Mouse (Mus musculus) forebrain, embryonic 15.5 days (tissue): ENCODE data around the gene Gstm6. TPM values are rescaled to one million over a fixed set of nuclear protein-coding genes. Genes with fewer than 3 reads are reported as not detected.

Source experiments
- ATAC-seq: fragments of 200-750 bp; cut with Nextera tagmentation; replicated peaks from 2 replicates; pipeline ENCODE4 v1.8.0; 2017; ENCODE audit warnings: mild to moderate bottlenecking, moderate TSS enrichment, moderate library complexity
- H3K27ac ChIP-seq: fragments of 300-500 bp; sonication (generic); replicated peaks from 2 replicates; pipeline ENCODE4 v1.5.1; 2015; ENCODE audit warnings: mild to moderate bottlenecking, inconsistent platforms
- H3K27me3 ChIP-seq: fragments of 300-500 bp; sonication (generic); 2 replicates; pipeline ENCODE4 v1.6.1; 2015; ENCODE audit warnings: inconsistent platforms
- H3K36me3 ChIP-seq: fragments of 300-500 bp; sonication (generic); 2 replicates; pipeline ENCODE4 v1.6.1; 2015; ENCODE audit warnings: mild to moderate bottlenecking, inconsistent platforms
- H3K4me1 ChIP-seq: fragments of 300-500 bp; sonication (generic); 2 replicates; pipeline ENCODE4 v1.6.1; 2015; ENCODE audit warnings: inconsistent platforms
- H3K4me2 ChIP-seq: fragments of 300-500 bp; sonication (generic); replicated peaks from 2 replicates; pipeline ENCODE4 v1.6.1; 2015; ENCODE audit warnings: mild to moderate bottlenecking, inconsistent platforms
- H3K4me3 ChIP-seq: fragments of 300-500 bp; sonication (generic); 2 replicates; pipeline ENCODE4 v1.5.1; 2015; ENCODE audit warnings: mild to moderate bottlenecking, inconsistent platforms
- H3K9ac ChIP-seq: fragments of 300-500 bp; sonication (generic); replicated peaks from 2 replicates; pipeline ENCODE4 v1.6.1; 2015; ENCODE audit warnings: mild to moderate bottlenecking, inconsistent platforms
- H3K9me3 ChIP-seq: fragments of 300-500 bp; sonication (generic); 2 replicates; pipeline ENCODE4 v1.6.1; 2016; ENCODE audit warnings: inconsistent platforms
- WGBS: fragments of 180-500 bp; shearing (Covaris S2); methylation state at CpG from one replicate; pipeline ENCODE4 v1.1.7; 2015; ENCODE audit warnings: mixed read lengths; 5-methylcytosine and 5-hydroxymethylcytosine counted together
- polyA plus RNA-seq: library from polyadenylated mRNA; unstranded; fragments of >200 nt; fragmentation: Nextera tagmentation; extraction: Ambion mirVana; gene quantifications from 2 replicates; pipeline ENCODE4 v1.2.1, GENCODE M21; 2015

Gstm6 gene
- polyA plus RNA-seq, 1 experiment from 2014 or later = 12.6 TPM

- Histone ChIP-seq H3K9me3 (no peaks in the 10 kb centered on the region), H3K27ac (no peak overlapping the region), H3K9ac (no peak overlapping the region), H3K4me1 (peaks cover 20% of the 10 kb centered on the region; the same call in 1 of the 2 replicates), H3K36me3 (no peaks in the 10 kb centered on the region), H3K27me3 (no peaks in the 10 kb centered on the region), H3K4me3 (no peak overlapping the region), H3K4me2 (no peak overlapping the region)
- WGBS = 46% methylated on average over 3 of the region's 3 CpGs
- ATAC-seq = no peak
These were observed 4.1 kb downstream of the Gstm6 start for GRCm38 (mm10) chr3:107939403-107939802.

- WGBS = 61% methylated on average over 3 of the region's 3 CpGs
- Histone ChIP-seq H3K27ac (no peak overlapping the region), H3K36me3 (no peaks in the 10 kb centered on the region), H3K27me3 (no peaks in the 10 kb centered on the region), H3K9ac (no peak overlapping the region), H3K4me2 (no peak overlapping the region), H3K4me3 (no peak overlapping the region), H3K9me3 (no peaks in the 10 kb centered on the region), H3K4me1 (peaks cover 34% of the 10 kb centered on the region)
- no peak for ATAC-seq
These were observed 7.7 kb downstream of the Gstm6 start for GRCm38 (mm10) chr3:107935888-107936287.

- ATAC-seq = no peak
- 91% methylated on average over 3 of the region's 3 CpGs for WGBS
- Histone ChIP-seq H3K4me1 (peaks cover 36% of the 10 kb centered on the region), H3K9me3 (no peaks in the 10 kb centered on the region), H3K27ac (no peak overlapping the region), H3K4me3 (no peak overlapping the region), H3K27me3 (no peaks in the 10 kb centered on the region), H3K4me2 (no peak overlapping the region), H3K36me3 (no peaks in the 10 kb centered on the region), H3K9ac (no peak overlapping the region)
These were observed 8.3 kb downstream of the Gstm6 start for GRCm38 (mm10) chr3:107935268-107935667.

- Histone ChIP-seq H3K4me2 (no peak overlapping the region), H3K36me3 (no peaks in the 10 kb centered on the region), H3K27me3 (no peaks in the 10 kb centered on the region), H3K9ac (no peak overlapping the region), H3K4me3 (no peak overlapping the region), H3K9me3 (no peaks in the 10 kb centered on the region), H3K27ac (0 out of 2 replicates have a peak overlapping the region, but pooled peaks have one; percentile 7), H3K4me1 (peaks cover 26% of the 10 kb centered on the region)
- peak; percentile 12 for ATAC-seq
- 66% methylated on average over 6 of the region's 6 CpGs for WGBS
These were observed 11.4 kb downstream of the Gstm6 start for GRCm38 (mm10) chr3:107932128-107932527.

GRCm38 (mm10) chr3:107931670-107932069 lies 11.9 kb downstream of the Gstm6 start, which contains the start of gene Gstm7:
Gene Gstm7, minus strand, starts transcription at chr3:107931817.
- Histone ChIP-seq H3K27ac (peak within 1 kb of the TSS; percentile 85), H3K27me3 (no peaks in the 10 kb centered on the region), H3K4me1 (peaks cover 26% of the 10 kb centered on the region), H3K4me3 (peak within 1 kb of the TSS; percentile 39), H3K4me2 (peak within 1 kb of the TSS; percentile 47), H3K9ac (peak within 1 kb of the TSS; percentile 37), H3K9me3 (no peaks in the 10 kb centered on the region), H3K36me3 (no peaks in the 10 kb centered on the region)
- ATAC-seq = peak; percentile 96
- under 1% methylated on average over 10 of the region's 10 CpGs for WGBS

GRCm38 (mm10) chr3:107931134-107931533 lies 12.4 kb downstream of the Gstm6 start:
- no peak; the same call in 1 of the 2 replicates for ATAC-seq
- H3K27ac ChIP-seq = peak overlapping the region; percentile 85
- peaks cover 26% of the 10 kb centered on the region for H3K4me1 ChIP-seq
- no peaks in the 10 kb centered on the region for H3K36me3 ChIP-seq
- H3K4me2 ChIP-seq = peak overlapping the region; percentile 47
- no peaks in the 10 kb centered on the region for H3K27me3 ChIP-seq
- H3K9me3 ChIP-seq = no peaks in the 10 kb centered on the region
- WGBS = 55% methylated on average over 2 of the region's 2 CpGs
- peak overlapping the region; percentile 37 for H3K9ac ChIP-seq
- peak overlapping the region; percentile 39 for H3K4me3 ChIP-seq

- Histone ChIP-seq H3K36me3 (no peaks in the 10 kb centered on the region), H3K4me1 (peaks cover 26% of the 10 kb centered on the region), H3K27me3 (no peaks in the 10 kb centered on the region), H3K9ac (no peak overlapping the region), H3K9me3 (no peaks in the 10 kb centered on the region), H3K27ac (no peak overlapping the region), H3K4me3 (no peak overlapping the region), H3K4me2 (no peak overlapping the region)
- no peak for ATAC-seq
- WGBS = 87% methylated on average over 4 of the region's 4 CpGs
These were observed 13.8 kb downstream of the Gstm6 start for GRCm38 (mm10) chr3:107929731-107930130.

GRCm38 (mm10) chr3:107929243-107929642 lies 14.3 kb downstream of the Gstm6 start:
- H3K9ac ChIP-seq = no peak overlapping the region
- 86% methylated on average over 4 of the region's 4 CpGs for WGBS
- H3K9me3 ChIP-seq = no peaks in the 10 kb centered on the region
- no peaks in the 10 kb centered on the region for H3K36me3 ChIP-seq
- no peak overlapping the region for H3K4me2 ChIP-seq
- H3K27ac ChIP-seq = no peak overlapping the region
- ATAC-seq = no peak
- H3K4me1 ChIP-seq = peaks cover 26% of the 10 kb centered on the region
- no peaks in the 10 kb centered on the region for H3K27me3 ChIP-seq
- no peak overlapping the region for H3K4me3 ChIP-seq

GRCm38 (mm10) chr3:107928691-107929090 lies 14.9 kb downstream of the Gstm6 start:
- Histone ChIP-seq H3K27ac (no peak overlapping the region), H3K4me3 (no peak overlapping the region), H3K9me3 (no peaks in the 10 kb centered on the region), H3K36me3 (no peaks in the 10 kb centered on the region), H3K9ac (no peak overlapping the region), H3K4me2 (no peak overlapping the region), H3K27me3 (no peaks in the 10 kb centered on the region), H3K4me1 (peaks cover 26% of the 10 kb centered on the region)
- WGBS = 88% methylated on average over 11 of the region's 11 CpGs
- no peak for ATAC-seq

- Histone ChIP-seq H3K9ac (no peak overlapping the region), H3K27ac (no peak overlapping the region), H3K36me3 (no peaks in the 10 kb centered on the region), H3K4me2 (no peak overlapping the region), H3K4me3 (no peak overlapping the region), H3K27me3 (no peaks in the 10 kb centered on the region), H3K9me3 (no peaks in the 10 kb centered on the region), H3K4me1 (peaks cover 25% of the 10 kb centered on the region)
- ATAC-seq = no peak
- 67% methylated on average over 3 of the region's 3 CpGs for WGBS
These were observed 15.7 kb downstream of the Gstm6 start for GRCm38 (mm10) chr3:107927841-107928240.

GRCm38 (mm10) chr3:107925335-107925734 lies 18.2 kb downstream of the Gstm6 start:
- no peak for ATAC-seq
- Histone ChIP-seq H3K4me3 (no peak overlapping the region), H3K9ac (no peak overlapping the region), H3K27me3 (no peaks in the 10 kb centered on the region), H3K4me1 (peaks cover 2% of the 10 kb centered on the region), H3K27ac (no peak overlapping the region), H3K36me3 (no peaks in the 10 kb centered on the region), H3K9me3 (no peaks in the 10 kb centered on the region), H3K4me2 (no peak overlapping the region)
- WGBS = 90% methylated on average over 3 of the region's 3 CpGs

- no peak overlapping the region for H3K4me3 ChIP-seq
- WGBS = 83% methylated on average over 5 of the region's 5 CpGs
- no peak overlapping the region for H3K27ac ChIP-seq
- no peak overlapping the region for H3K4me2 ChIP-seq
- H3K4me1 ChIP-seq = no peaks in the 10 kb centered on the region
- ATAC-seq = no peak
- no peak overlapping the region for H3K9ac ChIP-seq
- H3K36me3 ChIP-seq = no peaks in the 10 kb centered on the region
- no peaks in the 10 kb centered on the region for H3K27me3 ChIP-seq
- H3K9me3 ChIP-seq = no peaks in the 10 kb centered on the region
These were observed 23.2 kb downstream of the Gstm6 start for GRCm38 (mm10) chr3:107920348-107920747.

GRCm38 (mm10) chr3:107917783-107918408 lies 25.7 kb downstream of the Gstm6 start:
- ATAC-seq = peak; percentile 77
- 52% methylated on average over 7 of the region's 7 CpGs for WGBS
- Histone ChIP-seq H3K4me1 (no peaks in the 10 kb centered on the region), H3K27me3 (no peaks in the 10 kb centered on the region), H3K36me3 (no peaks in the 10 kb centered on the region), H3K4me2 (no peak overlapping the region), H3K4me3 (no peak overlapping the region), H3K9me3 (no peaks in the 10 kb centered on the region), H3K9ac (no peak overlapping the region), H3K27ac (no peak overlapping the region)
